Mouse (Mus musculus) kidney, adult 2 months (tissue): ENCODE results near the gene Tmc6.

Experiments
- CTCF ChIP-seq: fragments of 200-500 bp; conservative IDR thresholded peaks from 2 replicates; pipeline ENCODE4 v1.5.1; 2011; ENCODE audit warnings: low read depth, mild to moderate bottlenecking, control low read depth, low read length, moderate library complexity, mixed read lengths; ENCODE audit not compliant: insufficient read depth, insufficient read length
- POLR2A ChIP-seq: fragments of 200-500 bp; IDR thresholded peaks from one replicate; pipeline ENCODE4 v1.6.1; 2011; ENCODE audit warnings: low read depth, low read length, control low read depth

GRCm38 (mm10) chr11:117730490-117730838 is 51.5 kb downstream of the Tmc6 start:
- TF ChIP-seq CTCF, result no peak
- no peak for TF ChIP-seq POLR2A
